Mouse (Mus musculus) heart, embryonic 14.5 days (tissue): ENCODE data around the gene Robo1. TPM values are rescaled to one million over a fixed set of nuclear protein-coding genes. Genes with fewer than 3 reads are reported as not detected.

Experiments used
- ATAC-seq: fragments of 200-750 bp; cut with Nextera tagmentation; 2 replicates; pipeline ENCODE4 v1.8.0; 2017; ENCODE audit warnings: low read depth, moderate TSS enrichment; ENCODE audit not compliant: insufficient number of reproducible peaks, insufficient read depth, low FRiP score
- H3K27ac ChIP-seq, 2 experiments: fragments of 200-500 bp in 1 of 2; fragments of 300-500 bp in 1 of 2; sonication (generic) in 1 of 2; replicated peaks in 1 of 2; 2 replicates each; pipeline ENCODE4 v1.5.1; 2012 to 2014; ENCODE audit warnings: low read depth in 2 of 2, low read length in 2 of 2, control low read depth in 1 of 2, mild to moderate bottlenecking in 1 of 2, mixed read lengths in 1 of 2; ENCODE audit not compliant: control insufficient read depth in 1 of 2, insufficient read depth in 1 of 2
- H3K27me3 ChIP-seq: fragments of 300-500 bp; sonication (generic); 2 replicates; pipeline ENCODE4 v1.6.1; 2014; ENCODE audit warnings: mild to moderate bottlenecking, low read length, control low read depth; ENCODE audit not compliant: control insufficient read depth, insufficient read depth
- H3K36me3 ChIP-seq: fragments of 300-500 bp; sonication (generic); 2 replicates; pipeline ENCODE4 v1.6.1; 2014; ENCODE audit warnings: mild to moderate bottlenecking, control low read depth, low read length, mixed read lengths; ENCODE audit not compliant: control insufficient read depth, insufficient read depth
- H3K4me1 ChIP-seq, 2 experiments: fragments of 200-500 bp in 1 of 2; fragments of 300-500 bp in 1 of 2; sonication (generic) in 1 of 2; 2 replicates each; pipeline ENCODE4 v1.6.1; 2012 to 2014; ENCODE audit warnings: low read length in 2 of 2, control low read depth in 1 of 2, mixed read lengths in 1 of 2; ENCODE audit not compliant: control insufficient read depth in 2 of 2, insufficient read depth in 2 of 2
- H3K4me2 ChIP-seq: fragments of 300-500 bp; sonication (generic); 2 replicates; pipeline ENCODE4 v1.6.1; 2014; ENCODE audit warnings: mild to moderate bottlenecking, low read length
- H3K4me3 ChIP-seq, 2 experiments: fragments of 200-500 bp in 1 of 2; fragments of 300-500 bp in 1 of 2; sonication (generic) in 1 of 2; 2 replicates each; pipeline ENCODE4 v1.5.1; 2012 to 2014; ENCODE audit warnings: low read length in 2 of 2, mild to moderate bottlenecking in 2 of 2, control low read depth in 1 of 2, low read depth in 1 of 2, moderate library complexity in 1 of 2; ENCODE audit not compliant: control insufficient read depth in 1 of 2, insufficient read depth in 1 of 2
- H3K9ac ChIP-seq: fragments of 300-500 bp; sonication (generic); 2 replicates; pipeline ENCODE4 v1.6.1; 2014; ENCODE audit warnings: mild to moderate bottlenecking, low read length
- H3K9me3 ChIP-seq: fragments of 300-500 bp; sonication (generic); 2 replicates; pipeline ENCODE4 v1.6.1; 2016; ENCODE audit warnings: low read length, control low read depth; ENCODE audit not compliant: control insufficient read depth
- WGBS: fragments of 180-500 bp; shearing (Covaris S2); extraction: QIAGEN DNeasy Blood & Tissue Kit; methylation state at CpG from one replicate; pipeline ENCODE4 v1.1.7; 2014; 5-methylcytosine and 5-hydroxymethylcytosine counted together
- polyA plus RNA-seq: library from polyadenylated mRNA; unstranded; fragments of >200 nt; fragmentation: Nextera tagmentation; extraction: Ambion mirVana; gene quantifications from 2 replicates; pipeline ENCODE4 v1.2.1, GENCODE M21; 2014

The Robo1 gene
- polyA plus RNA-seq, 1 experiment from 2014 or later: 14.9 TPM

DNA sequence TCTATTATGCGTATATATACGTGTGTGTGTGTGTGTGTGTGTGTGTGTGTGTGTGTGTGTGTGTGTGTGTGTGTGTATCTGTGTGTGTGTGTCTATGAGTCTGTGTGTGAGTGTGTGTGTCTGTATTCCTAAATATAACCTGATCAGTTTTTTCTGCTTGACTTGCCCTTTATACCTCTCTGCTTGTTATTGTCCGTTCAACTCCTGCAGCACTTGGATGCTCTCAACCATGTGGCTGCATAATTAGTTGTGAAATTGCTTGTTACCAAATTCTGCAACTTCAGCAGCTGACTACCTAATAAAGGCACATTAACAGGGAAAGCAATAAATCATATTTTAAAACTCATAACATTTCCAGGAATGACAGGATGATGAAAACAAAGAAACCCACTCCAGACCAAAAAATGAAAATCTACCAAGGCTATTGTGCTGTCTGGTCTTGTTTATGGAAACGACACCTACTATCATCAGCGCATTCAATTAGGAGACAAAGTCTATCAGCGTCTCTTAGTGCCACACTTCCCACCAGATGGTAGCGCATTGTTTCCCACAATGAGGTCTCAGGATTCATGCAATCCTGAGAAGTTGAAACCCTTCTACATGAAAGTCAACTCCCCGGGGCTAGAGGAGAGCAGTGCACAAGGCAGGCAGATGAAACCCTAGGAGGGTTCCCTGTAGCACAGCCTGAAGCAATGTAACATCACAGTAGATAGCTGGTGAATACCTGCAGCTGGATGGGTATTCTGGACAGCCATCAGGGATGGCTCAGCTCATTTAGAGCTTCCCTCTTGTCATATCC is 567.0 kb downstream of the Robo1 start:
- H3K27ac ChIP-seq: no peak overlapping the region
- peaks cover 0 to 2% of the 10 kb centered on the region in 2 experiments; a peak in 2 of 4 replicates for H3K4me1 ChIP-seq
- no peak overlapping the region for H3K4me2 ChIP-seq
- H3K27me3 ChIP-seq: no peaks in the 10 kb centered on the region
- H3K36me3 ChIP-seq: no peaks in the 10 kb centered on the region
- no peak for ATAC-seq
- H3K9me3 ChIP-seq: no peaks in the 10 kb centered on the region
- H3K4me3 ChIP-seq: no peak overlapping the region
- no peak overlapping the region for H3K9ac ChIP-seq
- WGBS: 75% methylated on average over 8 of the region's 8 CpGs

GRCm38 (mm10) chr16:72888108-72888507 is 580.0 kb downstream of the Robo1 start:
- Histone ChIP-seq H3K4me3 (no peak overlapping the region), H3K9me3 (no peaks in the 10 kb centered on the region), H3K27ac (no peak overlapping the region), H3K9ac (no peak overlapping the region), H3K4me2 (no peak overlapping the region), H3K4me1 (no peaks in the 10 kb centered on the region), H3K27me3 (no peaks in the 10 kb centered on the region), H3K36me3 (no peaks in the 10 kb centered on the region)
- ATAC-seq: no peak
- 74% methylated on average over 7 of the region's 7 CpGs for WGBS

DNA sequence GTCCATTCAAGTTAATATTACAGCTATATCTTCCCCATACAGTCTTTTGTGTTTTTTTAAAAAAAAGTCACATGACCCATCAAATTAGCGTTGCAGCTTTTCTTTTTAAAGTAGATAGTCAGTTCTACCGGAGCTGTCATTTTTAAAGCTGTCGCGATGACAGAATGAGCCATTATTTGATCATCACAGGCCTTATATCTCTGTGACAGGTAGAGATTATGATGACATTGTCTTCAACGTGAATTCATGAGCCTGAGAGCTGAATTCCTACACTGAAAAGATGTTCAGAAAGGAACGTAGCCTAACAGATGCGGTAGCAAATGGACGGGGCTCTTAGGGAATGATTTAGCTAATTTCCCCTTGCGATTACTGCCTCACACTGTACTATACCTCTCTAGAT is 581.3 kb downstream of the Robo1 start:
- Histone ChIP-seq H3K36me3 (no peaks in the 10 kb centered on the region), H3K9me3 (no peaks in the 10 kb centered on the region), H3K4me3 (no peak overlapping the region), H3K4me1 (no peaks in the 10 kb centered on the region), H3K27ac (no peak overlapping the region), H3K4me2 (no peak overlapping the region), H3K9ac (no peak overlapping the region), H3K27me3 (no peaks in the 10 kb centered on the region)
- WGBS: 79% methylated on average over 9 of the region's 9 CpGs
- ATAC-seq: no peak

DNA sequence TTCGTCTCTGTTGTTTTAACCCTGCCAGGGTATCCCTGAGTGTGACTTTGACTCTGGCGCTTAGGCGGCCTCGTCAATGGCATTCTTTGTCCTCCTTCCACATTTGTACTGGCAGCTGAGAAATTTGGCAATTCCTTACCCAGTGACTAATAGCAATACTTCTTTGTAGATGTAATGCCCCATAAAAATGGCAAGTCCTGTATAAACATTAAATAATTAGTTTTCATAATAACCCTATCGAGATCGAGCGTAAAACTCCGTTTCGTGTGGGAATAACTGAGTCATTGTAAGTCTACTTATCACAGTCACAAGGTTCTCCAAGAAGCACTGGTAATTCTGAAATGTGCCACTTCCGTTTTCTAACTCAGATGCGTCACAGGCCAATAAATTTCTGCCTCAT is 589.0 kb downstream of the Robo1 start:
- Histone ChIP-seq H3K4me2 (peak overlapping the region; percentile 31), H3K27ac (peak overlapping the region; percentile 48 to 49; a peak in 3 of 4 replicates)

DNA sequence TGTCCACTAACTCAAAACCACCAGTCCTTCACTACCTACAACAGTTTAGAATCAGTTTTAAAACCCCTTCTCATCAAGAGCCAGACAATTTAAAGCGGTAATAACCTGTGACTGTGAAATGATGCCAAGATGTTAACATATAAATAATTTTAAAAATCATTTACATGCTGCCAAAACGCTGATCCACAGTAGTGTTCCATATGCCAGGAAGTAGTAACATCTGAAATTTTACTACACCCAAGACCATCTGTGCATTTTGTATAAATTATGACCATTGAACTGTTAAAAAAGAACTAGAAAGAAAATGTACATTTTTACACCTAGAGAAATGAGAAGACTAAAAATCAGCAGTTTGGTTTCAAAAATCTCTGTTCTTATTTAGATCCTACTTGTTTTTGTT is 600.8 kb downstream of the Robo1 start:
- Histone ChIP-seq H3K27ac (no peak overlapping the region), H3K4me1 (peaks cover 0 to 3% of the 10 kb centered on the region in 2 experiments; a peak in 1 of 4 replicates), H3K27me3 (no peaks in the 10 kb centered on the region), H3K4me2 (no peak overlapping the region), H3K4me3 (no peak overlapping the region), H3K36me3 (no peaks in the 10 kb centered on the region), H3K9me3 (no peaks in the 10 kb centered on the region), H3K9ac (no peak overlapping the region)
- ATAC-seq: no peak
- 87% methylated on average over 2 of the region's 2 CpGs for WGBS

More for the DNA sequence above, 589.0 kb downstream of the Robo1 start:
- no peak overlapping the region for H3K9ac ChIP-seq
- peaks cover 0 to 2% of the 10 kb centered on the region in 2 experiments; a peak in 1 of 4 replicates for H3K4me1 ChIP-seq
- H3K27me3 ChIP-seq: no peaks in the 10 kb centered on the region
- H3K9me3 ChIP-seq: no peaks in the 10 kb centered on the region
- no peak overlapping the region for H3K4me3 ChIP-seq
- no peak for ATAC-seq
- H3K36me3 ChIP-seq: no peaks in the 10 kb centered on the region
- 73% methylated on average over 11 of the region's 11 CpGs for WGBS

- H3K4me2 ChIP-seq: no peak overlapping the region
- H3K27me3 ChIP-seq: no peaks in the 10 kb centered on the region
- no peaks in the 10 kb centered on the region for H3K36me3 ChIP-seq
- H3K4me1 ChIP-seq: peaks cover 0 to 2% of the 10 kb centered on the region in 2 experiments; a peak in 1 of 4 replicates
- 57% methylated on average over 5 of the region's 5 CpGs for WGBS
- H3K4me3 ChIP-seq: no peak overlapping the region
- H3K9ac ChIP-seq: no peak overlapping the region
- no peak for ATAC-seq
- H3K9me3 ChIP-seq: no peaks in the 10 kb centered on the region
- 0 out of 4 replicates have a peak overlapping the region, but pooled peaks of 1 of the 2 experiments have one; percentile 24 for H3K27ac ChIP-seq
These were observed 605.0 kb downstream of the Robo1 start for GRCm38 (mm10) chr16:72913134-72913533.

DNA sequence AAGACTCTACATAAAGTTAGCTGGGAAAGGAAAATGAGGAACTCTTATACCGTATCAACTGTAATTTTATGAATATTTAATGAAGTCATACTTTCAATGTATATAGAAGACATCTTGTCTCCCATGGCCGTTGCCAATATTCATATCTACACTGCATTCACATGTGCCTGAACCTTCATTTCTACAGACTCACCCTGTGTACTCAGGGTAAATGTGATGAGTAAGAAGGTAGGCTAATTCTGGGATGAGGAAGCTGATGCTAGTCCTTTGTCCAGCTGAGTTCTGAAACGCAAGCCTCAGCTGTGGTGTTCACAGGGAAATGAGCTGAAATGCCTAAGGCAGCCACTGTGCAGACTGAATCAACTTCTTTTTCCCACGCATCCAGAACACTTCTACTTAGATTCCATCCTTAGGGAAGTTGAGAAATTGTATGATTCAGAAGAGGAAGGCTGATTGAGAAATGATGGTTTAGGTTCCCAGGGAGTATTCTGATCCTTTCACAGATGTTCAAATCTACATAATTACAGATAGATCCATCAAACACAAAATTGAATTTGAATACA is 606.0 kb downstream of the Robo1 start:
- Histone ChIP-seq H3K36me3 (no peaks in the 10 kb centered on the region), H3K9me3 (no peaks in the 10 kb centered on the region), H3K4me2 (no peak overlapping the region), H3K27me3 (no peaks in the 10 kb centered on the region), H3K27ac (no peak overlapping the region), H3K9ac (no peak overlapping the region), H3K4me1 (peaks cover 0 to 2% of the 10 kb centered on the region in 2 experiments; a peak in 1 of 4 replicates), H3K4me3 (no peak overlapping the region)
- no peak for ATAC-seq
- 77% methylated on average over 4 of the region's 4 CpGs for WGBS
